Mouse (Mus musculus) gastrocnemius, postnatal 4 days (tissue): ENCODE results near the gene Rgp1. TPM values are rescaled to one million over a fixed set of nuclear protein-coding genes. Genes with fewer than 3 reads are reported as not detected.

Source experiments
- DNase-seq, 2 experiments: peaks; one replicate each; pipeline ENCODE4 v3.0.0; 2021 to 2022; ENCODE audit warnings: low spot score in 2 of 2, mixed read lengths in 2 of 2
- microRNA-seq: library from miRNA; unstranded; fragments of <30 nt; microRNA quantifications from one replicate; pipeline ENCODE4 v1.2.0, GENCODE M21; 2021
- total RNA-seq, 2 experiments: library from RNA; stranded (reverse); gene quantifications; 2 replicates each; pipeline ENCODE4 v1.2.3; 2021

Gene Rgp1
- total RNA-seq, 2 experiments from 2014 or later = 37.1 to 41.3 TPM

DNA sequence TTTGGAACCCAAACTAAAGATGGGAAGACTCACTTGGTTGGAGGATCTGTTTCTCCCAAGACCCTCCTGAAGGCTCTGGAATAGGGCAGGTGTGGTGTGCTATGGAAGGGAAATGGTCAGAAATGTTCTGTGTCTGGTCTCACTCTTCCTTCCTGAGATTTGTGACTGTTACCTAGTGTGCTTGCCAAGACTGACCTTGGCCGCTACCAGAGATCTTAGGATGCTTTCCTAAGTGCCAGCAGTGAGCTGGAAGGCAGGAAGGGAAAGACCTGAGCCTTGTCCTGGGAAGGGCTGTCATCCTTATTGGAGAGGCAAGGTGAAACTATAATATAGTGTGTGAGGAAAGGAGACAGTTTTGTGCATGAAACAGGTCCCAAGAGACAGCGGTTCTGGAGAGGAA, 55.2 kb downstream of the Rgp1 start:
- DNase-seq = no peak

GRCm38 (mm10) chr4:43634621-43635374, 56.3 kb downstream of the Rgp1 start:
- no peak for DNase-seq

DNA sequence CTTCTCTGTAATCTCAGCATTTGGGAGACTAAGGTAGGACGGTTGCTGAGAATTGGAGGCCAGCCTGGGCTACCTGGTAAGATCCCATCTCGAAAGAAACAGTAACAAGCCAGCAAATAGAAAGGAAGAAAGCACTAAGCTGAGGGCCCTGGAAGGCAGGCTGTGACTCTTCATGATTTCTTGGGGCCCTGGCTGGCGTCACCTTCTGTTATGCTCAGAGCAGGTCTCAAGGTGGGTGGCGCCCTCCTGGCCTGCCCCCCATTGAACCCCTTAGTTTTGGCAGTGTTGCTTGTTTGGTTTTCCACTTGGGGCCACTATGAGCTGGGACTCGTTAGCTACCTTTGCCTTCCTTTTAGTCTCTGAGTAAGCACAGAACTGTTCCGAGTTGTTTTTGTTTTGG, 58.2 kb downstream of the Rgp1 start:
- no peak for DNase-seq

Small RNA genes lying within 50 kb of the gene (microRNA-seq; reads per million reads assigned to microRNA genes)
- gene Gm25262 = not detected

Other genes with a start within 250 kb of the Rgp1 start
- gene Rusc2, start 196.7 kb upstream of the Rgp1 start, total RNA-seq = 10 to 100 TPM; 58.6 to 63.4 TPM
- gene Fam166b, start 149.6 kb upstream of the Rgp1 start, total RNA-seq = under 1 TPM in 1 of 2 experiments, not detected in 1; 0.47 TPM
- gene Tesk1, start 136.8 kb upstream of the Rgp1 start, total RNA-seq = 10 to 100 TPM; 39.3 to 40.9 TPM
- under 1 TPM; 0.32 to 0.75 TPM for gene Cd72, start 124.1 kb upstream of the Rgp1 start, total RNA-seq
- gene Sit1, start 95.0 kb upstream of the Rgp1 start, total RNA-seq = not detected
- 10 to 100 TPM; 23.3 to 28.6 TPM for gene Ccdc107, start 85.8 kb upstream of the Rgp1 start, total RNA-seq
- gene Arhgef39, start 79.0 kb upstream of the Rgp1 start, total RNA-seq = 1 to 10 TPM; 7.9 to 8.9 TPM
- 1 to 10 TPM; 1.2 to 3.1 TPM for gene Car9, start 71.7 kb upstream of the Rgp1 start, total RNA-seq
- 1,000 to 10,000 TPM; 9,033 to 9,337 TPM for gene Tpm2, start 55.0 kb upstream of the Rgp1 start, total RNA-seq
- 10 to 100 TPM; 51.9 to 55.1 TPM for gene Creb3, start 16.4 kb upstream of the Rgp1 start, total RNA-seq
- gene Tln1, start 16.0 kb upstream of the Rgp1 start, total RNA-seq = 100 to 1,000 TPM; 137 to 140 TPM
- gene Gba2, start 158 bp downstream of the Rgp1 start, total RNA-seq = 10 to 100 TPM; 11.5 to 12.0 TPM
- gene Msmp, start 5.8 kb downstream of the Rgp1 start, total RNA-seq = not detected
- 10 to 100 TPM; 42.9 to 49.7 TPM for gene Npr2, start 53.2 kb downstream of the Rgp1 start, total RNA-seq
- under 1 TPM in 1 of 2 experiments, not detected in 1; 0.26 TPM for gene Spag8, start 74.9 kb downstream of the Rgp1 start, total RNA-seq
- gene Hint2, start 77.8 kb downstream of the Rgp1 start, total RNA-seq = 10 to 100 TPM; 57.6 to 66.5 TPM
- 10 to 100 TPM in 1 of 2 experiments, 1 to 10 TPM in 1; 9.4 to 12.0 TPM for gene Tmem8b, start 90.3 kb downstream of the Rgp1 start, total RNA-seq
- under 1 TPM; 0.13 to 0.44 TPM for gene Fam221b, start 90.4 kb downstream of the Rgp1 start, total RNA-seq
- not detected for gene Olfr70, start 122.1 kb downstream of the Rgp1 start, total RNA-seq
- not detected for gene Olfr71, start 131.5 kb downstream of the Rgp1 start, total RNA-seq
- gene Hrct1, start 148.5 kb downstream of the Rgp1 start, total RNA-seq = 1 to 10 TPM; 2.2 TPM
- 1 to 10 TPM; 1.4 to 1.5 TPM for gene Spaar, start 151.3 kb downstream of the Rgp1 start, total RNA-seq
- not detected for gene Olfr159, start 192.3 kb downstream of the Rgp1 start, total RNA-seq
- not detected for gene Olfr156, start 245.2 kb downstream of the Rgp1 start, total RNA-seq